Mouse (Mus musculus): ENCODE data around the gene Tspoap1. TPM values are rescaled to one million over a fixed set of nuclear protein-coding genes. Genes with fewer than 3 reads are reported as not detected.
A peak's percentile ranks its signal among the peaks of the same experiment; 100 is the strongest.

Tspoap1 gene
- polyA plus RNA-seq, 2 experiments = 2.9 to 6.5 TPM

DNA sequence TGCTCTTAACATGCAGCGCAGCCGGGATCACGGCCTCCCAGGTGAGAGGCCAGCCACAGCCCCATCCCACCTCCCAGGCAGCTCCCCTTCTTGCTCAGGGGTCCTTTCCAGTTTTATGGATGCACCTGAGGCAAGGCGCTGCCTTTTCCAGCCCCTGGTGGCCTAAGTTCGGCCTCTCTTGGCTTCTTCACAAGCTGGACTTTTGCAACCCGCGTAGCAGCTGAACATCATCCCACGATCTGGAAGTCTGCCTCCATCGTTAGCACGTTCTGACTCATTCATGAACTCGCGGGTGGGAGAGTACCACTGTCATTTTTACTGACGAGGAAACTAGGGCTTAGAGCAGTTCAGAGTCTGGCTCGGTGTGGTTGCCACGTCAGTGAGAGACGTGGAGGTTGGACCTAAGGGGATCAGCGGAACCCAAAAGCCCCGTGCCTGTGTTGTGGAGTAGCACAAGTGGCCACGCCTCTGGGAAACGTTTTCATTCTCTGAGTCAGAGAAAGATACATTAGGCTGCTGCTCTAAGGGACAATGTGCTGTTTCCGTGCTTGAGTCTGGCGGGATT lies 41.5 kb downstream of the Tspoap1 start:
- ATAC-seq (ENCODE audit: low FRiP score, low read depth) (no peak), DNase-seq (ENCODE audit: low spot score) (no peak)
- TF ChIP-seq POLR2A (IDR thresholded peaks at IDR 0.05; ENCODE audit: borderline replicate concordance, extremely low read depth, insufficient read depth, insufficient read length) = no peak
- H3K27me3 ChIP-seq (ENCODE audit: control insufficient read depth, insufficient read depth, low read length) = no peaks in the 10 kb centered on the region
- no peak overlapping the region for H3K9ac ChIP-seq (ENCODE audit: low read depth, low read length, severe bottlenecking)
- no peak overlapping the region for H3K4me3 ChIP-seq (replicated peaks; ENCODE audit: low read length)
- no peaks in the 10 kb centered on the region for H3K4me1 ChIP-seq (ENCODE audit: control insufficient read depth, insufficient read depth, low read length)
- no peaks in the 10 kb centered on the region for H3K36me3 ChIP-seq (ENCODE audit: control insufficient read depth, insufficient read depth, low read length)
- no peak overlapping the region for H3K27ac ChIP-seq (replicated peaks; ENCODE audit: low read depth, low read length)
- H3K4me2 ChIP-seq (replicated peaks; ENCODE audit: low read depth, low read length, severe bottlenecking) = no peak overlapping the region
- WGBS = 82% methylated on average over 22 of the region's 22 CpGs
- H3K9me3 ChIP-seq (ENCODE audit: control insufficient read depth, low read length) = no peaks in the 10 kb centered on the region

DNA sequence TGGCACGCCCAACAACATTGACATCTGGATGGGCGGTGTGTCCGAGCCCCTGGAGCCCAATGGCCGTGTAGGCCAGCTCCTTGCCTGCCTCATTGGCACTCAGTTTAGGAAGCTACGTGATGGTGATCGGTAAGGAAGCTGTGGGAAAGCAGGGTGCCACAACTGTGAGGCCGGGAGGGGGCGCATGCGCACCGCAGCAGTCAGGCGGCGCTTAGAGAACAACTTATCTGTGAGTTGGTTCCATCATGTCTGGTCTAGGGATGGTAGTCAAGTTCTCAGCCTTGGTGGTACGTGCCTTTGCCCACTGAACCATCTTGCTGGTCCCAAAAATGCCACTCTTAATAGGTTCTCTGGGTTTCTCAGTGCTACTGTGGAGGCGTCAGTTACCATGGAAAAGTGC lies 42.3 kb downstream of the Tspoap1 start:
- no peak overlapping the region for H3K27ac ChIP-seq (replicated peaks; ENCODE audit: low read depth, low read length)
- 61% methylated on average over 14 of the region's 14 CpGs for WGBS

DNA sequence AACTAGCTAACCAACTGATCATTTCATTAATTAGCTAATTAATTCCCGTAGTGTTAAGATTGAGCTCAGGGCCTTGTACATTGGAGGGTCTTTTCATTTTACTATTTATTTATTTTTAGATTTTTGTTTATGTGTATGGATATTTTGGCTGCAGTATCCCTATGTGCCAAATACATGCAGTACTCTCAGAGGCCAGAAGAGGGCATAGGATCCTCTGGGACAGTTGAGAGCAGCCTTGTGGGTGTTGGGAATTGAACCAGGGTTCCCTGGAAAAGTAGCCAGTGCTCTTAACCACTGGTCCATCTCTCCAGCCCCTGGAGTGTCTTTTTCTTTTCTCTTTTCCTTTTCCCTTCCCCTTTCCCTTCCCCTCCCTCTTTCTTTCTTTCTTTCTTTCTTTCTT lies 45.1 kb downstream of the Tspoap1 start:
- Histone ChIP-seq H3K4me1 (ENCODE audit: control insufficient read depth, insufficient read depth, low read length) (no peaks in the 10 kb centered on the region), H3K9ac (ENCODE audit: low read depth, low read length, severe bottlenecking) (no peak overlapping the region), H3K36me3 (ENCODE audit: control insufficient read depth, insufficient read depth, low read length) (no peaks in the 10 kb centered on the region), H3K4me3 (replicated peaks; ENCODE audit: low read length) (no peak overlapping the region), H3K27ac (replicated peaks; ENCODE audit: low read depth, low read length) (no peak overlapping the region), H3K9me3 (ENCODE audit: control insufficient read depth, low read length) (no peaks in the 10 kb centered on the region), H3K27me3 (ENCODE audit: control insufficient read depth, insufficient read depth, low read length) (no peaks in the 10 kb centered on the region), H3K4me2 (replicated peaks; ENCODE audit: low read depth, low read length, severe bottlenecking) (no peak overlapping the region)
- TF ChIP-seq POLR2A (IDR thresholded peaks at IDR 0.05; ENCODE audit: borderline replicate concordance, extremely low read depth, insufficient read depth, insufficient read length) = no peak
- WGBS = 65% methylated on average over 1 of the region's 1 CpGs
- DNase-seq (ENCODE audit: low spot score) (no peak), ATAC-seq (ENCODE audit: low FRiP score, low read depth) (no peak)

More for the DNA sequence above, 42.3 kb downstream of the Tspoap1 start:
- Histone ChIP-seq H3K27me3 (ENCODE audit: control insufficient read depth, insufficient read depth, low read length) (no peaks in the 10 kb centered on the region), H3K4me3 (replicated peaks; ENCODE audit: low read length) (no peak overlapping the region), H3K36me3 (ENCODE audit: control insufficient read depth, insufficient read depth, low read length) (no peaks in the 10 kb centered on the region), H3K4me1 (ENCODE audit: control insufficient read depth, insufficient read depth, low read length) (no peaks in the 10 kb centered on the region), H3K9ac (ENCODE audit: low read depth, low read length, severe bottlenecking) (no peak overlapping the region), H3K9me3 (ENCODE audit: control insufficient read depth, low read length) (no peaks in the 10 kb centered on the region), H3K4me2 (replicated peaks; ENCODE audit: low read depth, low read length, severe bottlenecking) (no peak overlapping the region)
- no peak for TF ChIP-seq POLR2A (IDR thresholded peaks at IDR 0.05; ENCODE audit: borderline replicate concordance, extremely low read depth, insufficient read depth, insufficient read length)
- ATAC-seq (ENCODE audit: low FRiP score, low read depth) (no peak), DNase-seq (ENCODE audit: low spot score) (peak; percentile 8)

DNA sequence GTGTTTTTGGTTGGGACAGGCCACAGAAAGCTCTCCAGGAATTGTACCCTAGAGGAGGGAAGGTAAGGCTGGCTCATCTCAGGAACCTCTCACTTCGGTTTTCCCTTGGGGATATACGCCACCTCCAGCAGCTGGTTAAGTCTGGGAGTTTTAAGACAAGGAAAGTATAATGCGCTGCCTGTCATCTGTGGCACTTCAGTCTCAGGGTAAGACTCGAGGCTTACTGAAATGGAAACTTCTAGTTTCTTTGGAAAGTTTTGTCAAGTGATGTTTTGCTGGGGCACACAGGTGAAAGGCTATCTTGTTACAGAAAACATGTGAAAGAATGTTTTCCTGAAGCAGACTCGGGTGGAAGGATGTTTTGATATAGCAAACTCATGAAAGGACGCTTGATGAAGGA lies 47.1 kb downstream of the Tspoap1 start:
- Histone ChIP-seq H3K27ac (replicated peaks; ENCODE audit: low read depth, low read length) (no peak overlapping the region), H3K27me3 (ENCODE audit: control insufficient read depth, insufficient read depth, low read length) (no peaks in the 10 kb centered on the region), H3K9me3 (ENCODE audit: control insufficient read depth, low read length) (no peaks in the 10 kb centered on the region), H3K4me1 (ENCODE audit: control insufficient read depth, insufficient read depth, low read length) (no peaks in the 10 kb centered on the region), H3K36me3 (ENCODE audit: control insufficient read depth, insufficient read depth, low read length) (no peaks in the 10 kb centered on the region), H3K4me2 (replicated peaks; ENCODE audit: low read depth, low read length, severe bottlenecking) (no peak overlapping the region), H3K9ac (ENCODE audit: low read depth, low read length, severe bottlenecking) (no peak overlapping the region), H3K4me3 (replicated peaks; ENCODE audit: low read length) (no peak overlapping the region)
- no peak for DNase-seq (ENCODE audit: low spot score)
- 91% methylated on average over 6 of the region's 6 CpGs for WGBS
- TF ChIP-seq POLR2A (IDR thresholded peaks at IDR 0.05; ENCODE audit: borderline replicate concordance, extremely low read depth, insufficient read depth, insufficient read length) = no peak
- ATAC-seq (ENCODE audit: low FRiP score, low read depth) = no peak

DNA sequence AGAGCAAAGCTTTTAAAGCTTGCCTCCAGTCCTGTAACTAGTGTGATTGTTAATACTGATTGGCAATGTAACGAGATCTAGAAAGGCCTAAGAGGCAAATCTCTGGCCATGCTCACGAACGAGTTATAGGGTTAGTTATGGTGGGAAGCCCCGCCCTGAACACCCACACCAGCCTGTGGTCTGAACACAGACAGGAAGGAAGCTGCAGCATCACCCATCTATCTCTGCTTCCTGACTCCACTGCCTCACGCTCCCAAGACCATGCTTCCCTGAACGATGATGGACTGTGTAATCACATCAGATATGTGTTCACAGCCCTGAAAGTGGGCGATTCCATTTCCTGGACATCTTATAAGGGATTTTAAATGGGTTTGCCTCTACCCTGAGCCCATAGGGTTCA lies 47.9 kb downstream of the Tspoap1 start:
- Histone ChIP-seq H3K4me3 (replicated peaks; ENCODE audit: low read length) (no peak overlapping the region), H3K4me1 (ENCODE audit: control insufficient read depth, insufficient read depth, low read length) (no peaks in the 10 kb centered on the region), H3K27me3 (ENCODE audit: control insufficient read depth, insufficient read depth, low read length) (no peaks in the 10 kb centered on the region), H3K9me3 (ENCODE audit: control insufficient read depth, low read length) (no peaks in the 10 kb centered on the region), H3K27ac (replicated peaks; ENCODE audit: low read depth, low read length) (no peak overlapping the region), H3K9ac (ENCODE audit: low read depth, low read length, severe bottlenecking) (no peak overlapping the region), H3K36me3 (ENCODE audit: control insufficient read depth, insufficient read depth, low read length) (no peaks in the 10 kb centered on the region), H3K4me2 (replicated peaks; ENCODE audit: low read depth, low read length, severe bottlenecking) (no peak overlapping the region)
- ATAC-seq (ENCODE audit: low FRiP score, low read depth) (no peak), DNase-seq (ENCODE audit: low spot score) (no peak)
- no peak for TF ChIP-seq POLR2A (IDR thresholded peaks at IDR 0.05; ENCODE audit: borderline replicate concordance, extremely low read depth, insufficient read depth, insufficient read length)
- 80% methylated on average over 7 of the region's 7 CpGs for WGBS

DNA sequence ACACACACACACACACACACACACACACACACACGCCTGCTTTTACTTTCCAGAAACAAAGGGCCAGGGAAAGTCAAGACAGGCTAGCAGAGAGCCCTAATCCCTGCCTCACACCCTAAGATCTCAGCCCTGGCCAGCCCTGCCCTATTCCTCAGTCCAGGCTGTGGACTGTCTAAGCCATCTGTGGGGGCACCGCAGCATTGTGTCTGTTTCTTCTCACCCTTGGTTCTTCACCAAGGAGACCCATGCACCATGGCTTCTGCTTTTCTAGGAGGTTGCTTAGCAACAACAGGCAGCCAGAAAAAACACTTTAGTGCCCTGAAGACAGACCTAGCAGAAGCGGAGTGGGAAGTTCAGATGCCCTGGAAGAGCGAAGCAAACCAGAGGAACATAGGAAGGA lies 51.1 kb downstream of the Tspoap1 start:
- Histone ChIP-seq H3K4me3 (replicated peaks; ENCODE audit: low read length) (no peak overlapping the region), H3K9ac (ENCODE audit: low read depth, low read length, severe bottlenecking) (no peak overlapping the region), H3K4me1 (ENCODE audit: control insufficient read depth, insufficient read depth, low read length) (no peaks in the 10 kb centered on the region), H3K4me2 (replicated peaks; ENCODE audit: low read depth, low read length, severe bottlenecking) (no peak overlapping the region), H3K36me3 (ENCODE audit: control insufficient read depth, insufficient read depth, low read length) (no peaks in the 10 kb centered on the region), H3K27me3 (ENCODE audit: control insufficient read depth, insufficient read depth, low read length) (no peaks in the 10 kb centered on the region), H3K27ac (replicated peaks; ENCODE audit: low read depth, low read length) (no peak overlapping the region), H3K9me3 (ENCODE audit: control insufficient read depth, low read length) (no peaks in the 10 kb centered on the region)
- ATAC-seq (ENCODE audit: low FRiP score, low read depth) (no peak), DNase-seq (ENCODE audit: low spot score) (no peak)
- TF ChIP-seq POLR2A (IDR thresholded peaks at IDR 0.05; ENCODE audit: borderline replicate concordance, extremely low read depth, insufficient read depth, insufficient read length) = no peak
- 55% methylated on average over 3 of the region's 4 CpGs for WGBS

Measured in limb, embryonic 14.5 days (tissue).